Mouse (Mus musculus): ENCODE data around the gene Tmem63a.
"Not testable (repeated sequence)": the region's sequence is repeated elsewhere in the genome, so short reads cannot be mapped to it uniquely, and the experiment has no call there.

DNA sequence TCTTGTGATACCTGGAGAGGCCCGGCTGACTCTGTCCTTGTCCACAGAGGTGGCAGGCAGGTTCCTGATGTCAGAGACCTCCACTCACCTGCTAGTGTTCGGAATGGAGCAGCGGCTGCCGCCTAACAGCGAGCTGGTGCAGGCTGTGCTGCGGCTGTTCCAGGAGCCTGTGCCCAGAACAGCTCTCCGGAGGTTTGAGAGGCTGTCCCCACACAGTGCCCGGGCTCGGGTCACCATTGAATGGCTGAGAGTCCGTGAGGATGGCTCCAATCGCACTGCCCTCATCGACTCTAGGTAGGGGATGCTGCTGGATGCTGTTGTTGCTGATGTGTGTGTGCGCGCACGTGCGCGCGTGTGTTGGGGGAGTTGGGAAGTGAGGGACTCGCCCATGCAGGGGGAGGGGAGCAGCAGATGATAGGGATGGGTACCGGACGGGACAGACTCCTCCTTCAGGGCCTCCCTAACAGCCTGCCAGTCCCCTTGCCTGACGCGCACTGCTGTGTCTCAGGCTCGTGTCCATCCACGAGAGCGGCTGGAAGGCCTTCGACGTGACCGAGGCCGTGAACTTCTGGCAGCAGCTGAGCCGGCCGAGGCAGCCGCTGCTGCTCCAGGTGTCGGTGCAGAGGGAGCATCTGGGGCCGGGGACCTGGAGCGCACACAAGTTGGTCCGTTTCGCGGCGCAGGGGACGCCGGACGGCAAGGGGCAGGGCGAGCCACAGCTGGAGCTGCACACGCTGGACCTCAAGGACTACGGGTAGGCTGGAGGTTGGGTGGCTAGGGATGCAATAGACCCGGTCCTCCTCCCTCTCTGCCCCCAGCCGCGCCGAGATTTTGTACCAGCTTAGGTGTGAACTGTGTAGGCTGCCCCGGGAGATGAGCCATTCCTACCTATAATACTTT is 47.8 kb upstream of the Tmem63a start:
- TF ChIP-seq CTCF (IDR thresholded peaks at IDR 0.05; ENCODE audit: low read depth, low read length); POLR2A (IDR thresholded peaks at IDR 0.05; ENCODE audit: extremely low read depth, insufficient read depth, low read length): not testable (repeated sequence)
